Mouse (Mus musculus): ENCODE results near the gene Cpm. TPM values are rescaled to one million over a fixed set of nuclear protein-coding genes. Genes with fewer than 3 reads are reported as not detected.

The Cpm gene
- total and polyA plus RNA-seq, 3 experiments = 0.04 to 0.31 (median 0.17) TPM

DNA sequence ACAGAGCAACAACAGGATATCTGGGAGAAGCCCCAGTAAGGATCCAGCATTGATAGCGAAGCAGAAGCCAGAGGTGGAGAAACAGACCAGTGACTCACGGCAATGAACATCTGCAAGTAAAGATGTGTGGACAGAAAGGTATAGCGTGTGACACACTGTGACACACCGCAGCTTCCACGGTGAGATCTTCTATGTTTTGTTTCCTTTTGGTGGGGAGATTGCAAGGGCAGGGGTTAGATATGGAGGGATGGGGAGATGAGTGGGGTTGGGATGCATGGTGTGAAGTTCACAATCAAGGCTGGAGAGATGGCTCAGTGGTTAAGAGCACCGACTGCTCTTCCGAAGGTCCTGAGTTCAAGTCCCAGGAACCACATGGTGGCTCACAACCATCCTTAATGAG lies 100.8 kb downstream of the Cpm start:
- TF ChIP-seq JUND (conservative IDR thresholded peaks at IDR 0.05; ENCODE audit: low read depth, low read length) (no peak), MEF2A (IDR thresholded peaks at IDR 0.05; ENCODE audit: borderline replicate concordance, low read depth, low read length) (no peak), ZKSCAN1 (IDR thresholded peaks at IDR 0.05; ENCODE audit: borderline replicate concordance, low read depth, low read length) (no peak), UBTF (IDR thresholded peaks at IDR 0.05; ENCODE audit: low read depth, low read length) (no peak), HCFC1 (IDR thresholded peaks at IDR 0.05; ENCODE audit: low read depth, low read length) (no peak), ETS1 (conservative IDR thresholded peaks at IDR 0.05; ENCODE audit: low read depth, low read length) (no peak), JUN (IDR thresholded peaks at IDR 0.05; ENCODE audit: insufficient read depth, low read depth, low read length) (no peak), POLR2AphosphoS2 (IDR thresholded peaks at IDR 0.05; ENCODE audit: low read depth, low read length) (no peak), USF2 (conservative IDR thresholded peaks at IDR 0.05; ENCODE audit: low read depth, low read length) (no peak), RCOR1 (conservative IDR thresholded peaks at IDR 0.05; ENCODE audit: low read depth, low read length) (no peak), NELFE (IDR thresholded peaks at IDR 0.05; ENCODE audit: low read depth, low read length) (no peak), MYC (IDR thresholded peaks at IDR 0.05; ENCODE audit: low read depth, low read length) (no peak), GABPA (IDR thresholded peaks at IDR 0.05; ENCODE audit: insufficient replicate concordance, low read depth, low read length) (no peak), SIN3A (IDR thresholded peaks at IDR 0.05; ENCODE audit: low read length) (no peak), MAX (IDR thresholded peaks at IDR 0.05; ENCODE audit: low read length) (no peak), BHLHE40 (IDR thresholded peaks at IDR 0.05; ENCODE audit: low read depth, low read length) (no peak), RAD21 (IDR thresholded peaks at IDR 0.05; ENCODE audit: low read depth, low read length) (no peak), SMC3 (IDR thresholded peaks at IDR 0.05; ENCODE audit: low read depth, low read length) (no peak), CHD1 (IDR thresholded peaks at IDR 0.05; ENCODE audit: low read depth, low read length) (no peak)
- dilution Hi-C loops (cut with MboI; ENCODE audit: extremely low pct_ligation_motif_present, extremely low pct_unique_long_range_greater_than_20kb, low sequenced_read_pairs) (no loop called here), in situ Hi-C loops (cut with MboI; ENCODE audit: low pct_ligation_motif_present, low pct_unique_long_range_greater_than_20kb, low sequenced_read_pairs) (no loop called here)
- Histone ChIP-seq H3K79me2 (replicated peaks; ENCODE audit: control insufficient read depth, extremely low read depth, insufficient read depth, poor library complexity, severe bottlenecking) (no peaks in the 10 kb centered on the region), H3K27me3 (replicated peaks) (no peaks in the 10 kb centered on the region), H3K27ac (ENCODE audit: insufficient read depth, low read depth) (no peak overlapping the region), H3K9ac (ENCODE audit: insufficient read depth, low read depth) (no peak overlapping the region), H3K4me1 (ENCODE audit: control insufficient read depth in 1 of 2, insufficient read depth in 2 of 2) (peaks cover 0 to 9% of the 10 kb centered on the region in 2 experiments; a peak in 1 of 4 replicates), H3K9me3 (replicated peaks; ENCODE audit: low read length) (no peaks in the 10 kb centered on the region), H3K4me2 (ENCODE audit: insufficient read depth, low read depth, poor library complexity, severe bottlenecking) (no peak overlapping the region), H3K36me3 (replicated peaks in 1 of 2; ENCODE audit: control insufficient read depth in 1 of 2, insufficient read depth in 1 of 2, low read length in 1 of 2) (peaks cover 0 to 3% of the 10 kb centered on the region in 2 experiments), H3K4me3 (replicated peaks in 1 of 3; ENCODE audit: low read depth in 2 of 3, low read length in 2 of 3, poor library complexity in 1 of 3) (no peak overlapping the region)
- DNase-seq (ENCODE audit: extremely low read depth) = no peak

DNA sequence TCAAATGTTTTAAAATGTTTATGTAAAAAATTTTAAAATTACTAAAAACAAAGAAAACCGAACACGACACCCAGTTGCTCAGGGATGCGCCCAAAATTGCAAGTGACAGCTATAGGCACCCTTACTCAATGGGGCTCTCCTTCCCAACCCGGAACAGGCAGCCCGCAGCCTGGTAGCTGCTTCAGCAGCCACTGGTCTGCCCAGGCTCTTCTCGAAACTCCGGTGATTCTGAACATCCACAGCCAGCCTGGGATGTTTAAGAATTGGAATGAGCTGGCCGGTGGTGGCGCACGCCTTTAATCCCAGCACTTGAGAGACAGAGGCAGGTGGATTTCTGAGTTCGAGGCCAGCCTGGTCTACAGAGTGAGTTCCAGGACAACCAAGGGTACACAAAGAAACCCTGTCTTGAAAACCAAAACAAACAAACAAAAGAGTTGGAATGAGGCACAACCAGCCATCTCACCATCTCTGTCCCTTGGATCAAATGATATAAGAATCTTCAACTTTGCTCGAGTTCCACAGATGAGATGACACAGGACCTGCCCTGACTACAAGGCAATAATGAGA lies 101.4 kb downstream of the Cpm start:
- no peak overlapping the region for H3K27ac ChIP-seq (ENCODE audit: insufficient read depth, low read depth)
- in situ Hi-C loops (cut with MboI; ENCODE audit: low pct_ligation_motif_present, low pct_unique_long_range_greater_than_20kb, low sequenced_read_pairs) = no loop called here
- dilution Hi-C loops (cut with MboI; ENCODE audit: extremely low pct_ligation_motif_present, extremely low pct_unique_long_range_greater_than_20kb, low sequenced_read_pairs) = no loop called here

More for the DNA sequence above, 101.4 kb downstream of the Cpm start:
- Histone ChIP-seq H3K9me3 (replicated peaks; ENCODE audit: low read length) (no peaks in the 10 kb centered on the region), H3K9ac (ENCODE audit: insufficient read depth, low read depth) (no peak overlapping the region), H3K4me1 (ENCODE audit: control insufficient read depth in 1 of 2, insufficient read depth in 2 of 2) (peaks cover 0 to 9% of the 10 kb centered on the region in 2 experiments; a peak in 1 of 4 replicates), H3K4me2 (ENCODE audit: insufficient read depth, low read depth, poor library complexity, severe bottlenecking) (no peak overlapping the region), H3K36me3 (replicated peaks in 1 of 2; ENCODE audit: control insufficient read depth in 1 of 2, insufficient read depth in 1 of 2, low read length in 1 of 2) (peaks cover 0 to 3% of the 10 kb centered on the region in 2 experiments), H3K4me3 (replicated peaks in 1 of 3; ENCODE audit: low read depth in 2 of 3, low read length in 2 of 3, poor library complexity in 1 of 3) (no peak overlapping the region), H3K79me2 (replicated peaks; ENCODE audit: control insufficient read depth, extremely low read depth, insufficient read depth, poor library complexity, severe bottlenecking) (no peaks in the 10 kb centered on the region), H3K27me3 (replicated peaks) (no peaks in the 10 kb centered on the region)
- TF ChIP-seq TBP (conservative IDR thresholded peaks at IDR 0.05; ENCODE audit: low read depth, low read length) (no peak), ZKSCAN1 (IDR thresholded peaks at IDR 0.05; ENCODE audit: borderline replicate concordance, low read depth, low read length) (no peak), ZC3H11A (IDR thresholded peaks at IDR 0.05; ENCODE audit: low read depth, low read length) (no peak), POLR2AphosphoS2 (IDR thresholded peaks at IDR 0.05; ENCODE audit: low read depth, low read length) (no peak), USF2 (conservative IDR thresholded peaks at IDR 0.05; ENCODE audit: low read depth, low read length) (no peak), ZMIZ1 (IDR thresholded peaks at IDR 0.05; ENCODE audit: low read depth, low read length) (no peak)
- no peak for DNase-seq (ENCODE audit: extremely low read depth)
